Mouse (Mus musculus) heart, embryonic 13.5 days (tissue): ENCODE results near the gene Fank1. TPM values are rescaled to one million over a fixed set of nuclear protein-coding genes. Genes with fewer than 3 reads are reported as not detected.
A peak's percentile ranks its signal among the peaks of the same experiment; 100 is the strongest.

Source experiments
- ATAC-seq: fragments of 200-750 bp; cut with Nextera tagmentation; 2 replicates; pipeline ENCODE4 v1.8.0; 2017; ENCODE audit warnings: moderate TSS enrichment; ENCODE audit not compliant: insufficient number of reproducible peaks, low FRiP score, low TSS enrichment; ENCODE audit errors: extremely low read depth
- H3K27ac ChIP-seq: fragments of 300-500 bp; sonication (generic); replicated peaks from 2 replicates; pipeline ENCODE4 v1.5.1; 2015; ENCODE audit warnings: moderate library complexity, mild to moderate bottlenecking, inconsistent platforms
- H3K27me3 ChIP-seq: fragments of 300-500 bp; sonication (generic); replicated peaks from 2 replicates; pipeline ENCODE4 v1.6.1; 2015; ENCODE audit warnings: mild to moderate bottlenecking, inconsistent platforms
- H3K36me3 ChIP-seq: fragments of 300-500 bp; sonication (generic); 2 replicates; pipeline ENCODE4 v1.6.1; 2015; ENCODE audit warnings: mild to moderate bottlenecking, inconsistent platforms
- H3K4me1 ChIP-seq: fragments of 300-500 bp; sonication (generic); 2 replicates; pipeline ENCODE4 v1.6.1; 2015; ENCODE audit warnings: inconsistent platforms
- H3K4me2 ChIP-seq: fragments of 300-500 bp; sonication (generic); 2 replicates; pipeline ENCODE4 v1.6.1; 2015; ENCODE audit warnings: inconsistent platforms, mild to moderate bottlenecking, moderate library complexity
- H3K4me3 ChIP-seq: fragments of 300-500 bp; sonication (generic); 2 replicates; pipeline ENCODE4 v1.5.1; 2015; ENCODE audit warnings: moderate library complexity, mild to moderate bottlenecking, inconsistent platforms
- H3K9ac ChIP-seq: fragments of 300-500 bp; sonication (generic); 2 replicates; pipeline ENCODE4 v1.6.1; 2015; ENCODE audit warnings: inconsistent platforms, mild to moderate bottlenecking, moderate library complexity
- H3K9me3 ChIP-seq: fragments of 300-500 bp; sonication (generic); 2 replicates; pipeline ENCODE4 v1.6.1; 2016; ENCODE audit warnings: inconsistent platforms
- WGBS: fragments of 180-500 bp; shearing (Covaris S2); methylation state at CpG from one replicate; pipeline ENCODE4 v1.1.7; 2015; ENCODE audit warnings: mixed read lengths; 5-methylcytosine and 5-hydroxymethylcytosine counted together
- polyA plus RNA-seq: library from polyadenylated mRNA; unstranded; fragments of >200 nt; fragmentation: Nextera tagmentation; extraction: Ambion mirVana; gene quantifications from 2 replicates; pipeline ENCODE4 v1.2.1, GENCODE M21; 2015

Fank1 gene
- polyA plus RNA-seq, 1 experiment from 2014 or later, result not detected

DNA sequence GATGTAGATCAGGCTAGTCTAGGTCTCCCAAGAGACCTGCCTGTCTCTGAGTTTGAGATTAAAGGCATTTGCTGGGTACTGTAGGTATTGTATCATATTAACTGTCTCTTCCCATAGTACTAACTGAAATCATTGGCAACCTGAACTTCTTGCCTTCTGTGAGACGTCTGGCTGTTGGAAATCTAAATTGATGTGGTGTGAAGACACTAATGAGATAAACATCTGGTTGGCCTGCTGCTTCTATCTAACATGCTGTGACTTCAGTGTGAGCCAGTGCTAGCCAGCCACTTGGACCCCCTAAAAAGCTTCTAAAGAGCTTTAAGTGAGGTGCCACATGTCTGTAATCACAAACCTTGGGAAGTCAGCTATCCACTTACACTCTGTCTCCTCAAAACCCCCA, 16.1 kb downstream of the Fank1 start:
- H3K4me1 ChIP-seq, result peaks cover 13% of the 10 kb centered on the region
- 22% methylated on average over 1 of the region's 1 CpGs for WGBS
- no peaks in the 10 kb centered on the region for H3K27me3 ChIP-seq
- no peak overlapping the region for H3K9ac ChIP-seq
- no peak overlapping the region for H3K4me2 ChIP-seq
- no peaks in the 10 kb centered on the region for H3K9me3 ChIP-seq
- no peaks in the 10 kb centered on the region for H3K36me3 ChIP-seq
- H3K27ac ChIP-seq, result no peak overlapping the region
- ATAC-seq, result no peak
- no peak overlapping the region for H3K4me3 ChIP-seq

DNA sequence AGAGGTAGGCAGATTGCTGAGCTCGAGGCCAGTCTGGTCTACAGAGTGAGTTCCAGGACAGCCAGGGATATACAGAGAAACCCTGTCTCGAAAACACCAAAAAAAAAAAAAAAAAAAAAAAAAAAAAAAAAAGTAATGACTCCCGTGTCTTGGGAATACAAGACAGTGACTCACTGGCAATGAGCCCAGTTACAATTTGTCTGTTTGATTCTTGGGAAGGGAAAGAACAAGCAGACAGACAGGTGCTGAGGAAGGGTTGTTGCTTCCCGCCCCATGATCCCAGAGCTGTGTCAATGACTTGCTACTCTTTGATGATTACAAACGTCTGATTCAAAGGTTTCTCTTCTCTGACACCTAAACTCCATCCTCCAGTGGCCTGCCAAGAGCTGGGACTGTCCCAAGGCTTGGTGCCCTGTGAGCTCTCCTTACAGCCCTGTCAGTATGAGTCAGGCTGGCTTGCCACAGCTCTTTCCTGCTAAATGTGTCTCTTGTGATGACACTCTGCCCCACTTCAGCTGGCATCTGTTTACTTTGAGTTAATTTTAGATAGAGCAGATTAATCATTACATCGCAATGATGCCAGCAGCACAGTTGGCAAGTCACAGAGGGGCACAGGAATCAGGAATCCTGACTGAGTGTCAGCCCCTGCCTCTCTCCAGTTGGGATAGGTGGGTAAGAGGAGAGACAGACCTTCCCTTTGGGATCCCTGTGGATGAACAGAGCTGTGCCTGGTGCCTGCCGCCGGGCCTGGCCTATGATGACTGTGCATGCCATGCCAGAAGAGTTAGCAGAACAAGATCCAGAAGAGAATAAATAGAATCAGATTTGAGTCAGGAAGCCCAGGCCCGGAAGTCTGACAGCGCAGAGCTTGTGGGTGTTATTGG, 16.8 kb downstream of the Fank1 start:
- Histone ChIP-seq H3K27ac (no peak overlapping the region), H3K4me3 (no peak overlapping the region), H3K9ac (no peak overlapping the region), H3K9me3 (no peaks in the 10 kb centered on the region), H3K27me3 (no peaks in the 10 kb centered on the region), H3K4me2 (no peak overlapping the region), H3K4me1 (peaks cover 13% of the 10 kb centered on the region), H3K36me3 (no peaks in the 10 kb centered on the region)
- no peak for ATAC-seq
- WGBS, result 47% methylated on average over 10 of the region's 10 CpGs

DNA sequence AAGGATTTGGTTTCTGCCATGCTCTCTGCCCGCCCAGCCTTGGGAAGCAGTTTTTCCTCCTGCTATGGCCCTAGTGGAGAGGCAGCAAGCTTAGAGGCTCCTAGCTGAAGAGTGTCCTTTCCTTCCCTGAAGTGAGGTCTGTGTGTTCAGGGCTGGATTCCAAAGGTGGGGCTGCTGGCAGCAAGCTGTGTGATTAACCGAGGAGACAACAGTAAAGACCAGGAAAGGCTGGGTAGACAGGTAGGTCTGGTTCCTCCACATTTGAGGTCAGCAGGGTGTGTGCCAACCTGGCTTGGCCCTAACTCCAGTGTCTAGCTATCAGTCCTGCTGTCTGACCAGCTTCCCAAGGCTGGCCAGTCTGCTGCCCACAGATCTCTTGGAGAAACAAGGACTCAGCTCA, 18.1 kb downstream of the Fank1 start:
- Histone ChIP-seq H3K36me3 (no peaks in the 10 kb centered on the region), H3K9ac (no peak overlapping the region), H3K4me3 (no peak overlapping the region), H3K9me3 (no peaks in the 10 kb centered on the region), H3K27me3 (no peaks in the 10 kb centered on the region), H3K4me2 (no peak overlapping the region), H3K27ac (no peak overlapping the region), H3K4me1 (peaks cover 13% of the 10 kb centered on the region)
- no peak for ATAC-seq
- WGBS, result 74% methylated on average over 2 of the region's 2 CpGs

DNA sequence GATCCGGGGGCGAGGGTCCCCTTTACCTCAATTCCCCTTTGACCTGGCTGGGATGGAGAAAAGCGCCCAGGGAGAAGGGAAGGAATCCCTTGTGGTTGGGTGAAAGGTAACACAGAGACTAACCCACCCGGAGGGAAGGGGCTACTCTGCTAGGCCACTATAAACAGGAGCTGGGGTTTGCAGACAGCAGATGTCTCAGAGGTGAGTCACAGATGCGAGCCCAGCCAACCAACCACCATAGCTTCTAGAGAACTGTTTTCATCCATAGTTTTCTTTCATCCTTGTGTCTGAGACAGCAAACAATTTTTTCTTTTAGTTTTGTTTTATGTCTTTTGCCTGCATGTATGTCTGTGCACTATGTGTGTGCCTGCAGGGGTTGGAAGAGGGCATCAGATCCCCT, 23.3 kb downstream of the Fank1 start:
- H3K9ac ChIP-seq, result no peak overlapping the region
- H3K4me1 ChIP-seq, result peaks cover 5% of the 10 kb centered on the region
- H3K9me3 ChIP-seq, result no peaks in the 10 kb centered on the region
- H3K4me3 ChIP-seq, result no peak overlapping the region
- no peaks in the 10 kb centered on the region for H3K27me3 ChIP-seq
- 75% methylated on average over 5 of the region's 5 CpGs for WGBS
- H3K4me2 ChIP-seq, result no peak overlapping the region
- no peaks in the 10 kb centered on the region for H3K36me3 ChIP-seq
- no peak for ATAC-seq
- no peak overlapping the region for H3K27ac ChIP-seq

DNA sequence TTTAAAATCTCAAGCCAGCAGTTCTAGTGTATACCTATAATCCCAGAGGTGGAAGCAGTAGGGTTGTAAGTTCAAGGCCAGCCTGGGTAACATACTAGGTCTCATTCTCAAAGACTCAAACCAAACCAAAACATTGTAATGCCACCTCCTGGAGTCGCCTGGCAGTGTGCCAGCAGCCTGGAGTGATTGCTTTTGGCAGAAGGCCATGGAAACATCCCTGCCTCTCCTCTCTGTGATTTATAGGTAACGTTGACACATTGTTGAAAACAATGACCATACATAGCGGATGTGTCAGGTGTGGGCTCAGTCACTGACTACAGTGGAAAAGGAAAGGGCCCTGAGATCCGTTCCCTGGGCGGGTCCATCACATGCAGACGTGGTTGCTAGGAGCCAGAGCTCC, 25.2 kb downstream of the Fank1 start:
- no peak overlapping the region for H3K27ac ChIP-seq
- 21% methylated on average over 6 of the region's 6 CpGs for WGBS
- no peak for ATAC-seq

DNA sequence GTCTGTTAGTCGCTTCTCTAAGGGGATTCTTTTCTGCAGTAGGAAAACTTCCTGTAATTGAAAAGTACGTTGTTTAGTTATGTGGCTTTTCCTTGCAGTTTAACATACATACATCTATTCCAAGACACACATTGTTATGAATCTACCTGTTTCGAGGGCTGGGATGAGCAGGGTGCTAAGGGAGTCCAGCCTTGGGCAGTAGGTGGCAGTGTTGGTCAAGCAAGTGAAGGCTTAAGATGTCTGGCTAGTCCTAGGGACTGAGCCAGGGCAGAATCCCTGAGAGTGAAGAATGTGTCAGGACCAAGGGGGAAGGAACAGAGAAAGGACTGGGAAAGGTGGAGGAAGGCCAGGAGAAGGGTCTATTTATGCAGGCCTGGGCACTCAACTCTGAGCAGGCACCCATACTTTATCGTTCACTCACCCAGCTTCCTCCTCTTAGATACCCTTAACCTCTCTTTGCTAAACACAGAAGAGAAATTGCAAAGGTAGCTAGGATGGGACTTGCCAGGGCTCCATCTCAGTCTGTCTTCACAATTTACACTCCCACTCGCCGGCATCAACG, 29.0 kb downstream of the Fank1 start:
- 45% methylated on average over 7 of the region's 7 CpGs for WGBS
- Histone ChIP-seq H3K4me2 (no peak overlapping the region), H3K9me3 (no peaks in the 10 kb centered on the region), H3K27ac (no peak overlapping the region), H3K27me3 (no peaks in the 10 kb centered on the region), H3K36me3 (no peaks in the 10 kb centered on the region), H3K4me1 (peaks cover 5% of the 10 kb centered on the region), H3K9ac (no peak overlapping the region), H3K4me3 (no peak overlapping the region)
- ATAC-seq, result no peak

More for the DNA sequence above, 25.2 kb downstream of the Fank1 start:
- Histone ChIP-seq H3K4me1 (peaks cover 5% of the 10 kb centered on the region), H3K4me2 (no peak overlapping the region), H3K4me3 (no peak overlapping the region), H3K9me3 (no peaks in the 10 kb centered on the region), H3K9ac (no peak overlapping the region), H3K36me3 (no peaks in the 10 kb centered on the region), H3K27me3 (no peaks in the 10 kb centered on the region)

DNA sequence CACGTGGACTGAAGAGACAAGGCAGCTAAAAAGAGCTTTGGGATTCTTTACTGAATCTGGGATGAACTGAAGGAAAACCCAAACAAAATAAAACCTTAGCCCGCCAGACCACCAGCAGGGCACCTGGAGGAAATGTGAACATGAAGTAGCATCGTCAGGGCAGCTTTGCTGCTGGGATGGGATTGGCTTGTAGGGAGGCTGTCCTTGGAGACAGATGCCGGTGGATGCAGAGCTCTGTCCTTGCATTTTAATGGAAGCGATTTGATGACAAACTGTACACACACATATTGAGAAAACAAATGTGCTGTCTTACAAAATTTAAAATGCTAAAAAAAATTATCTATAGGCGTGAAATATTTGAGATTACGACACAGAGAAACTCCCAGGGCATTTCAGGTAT, 36.3 kb downstream of the Fank1 start:
- 71% methylated on average over 7 of the region's 7 CpGs for WGBS
- no peak for ATAC-seq
- Histone ChIP-seq H3K4me1 (no peaks in the 10 kb centered on the region), H3K9ac (no peak overlapping the region), H3K9me3 (no peaks in the 10 kb centered on the region), H3K4me2 (no peak overlapping the region), H3K27me3 (no peaks in the 10 kb centered on the region), H3K27ac (no peak overlapping the region), H3K4me3 (no peak overlapping the region), H3K36me3 (no peaks in the 10 kb centered on the region)

DNA sequence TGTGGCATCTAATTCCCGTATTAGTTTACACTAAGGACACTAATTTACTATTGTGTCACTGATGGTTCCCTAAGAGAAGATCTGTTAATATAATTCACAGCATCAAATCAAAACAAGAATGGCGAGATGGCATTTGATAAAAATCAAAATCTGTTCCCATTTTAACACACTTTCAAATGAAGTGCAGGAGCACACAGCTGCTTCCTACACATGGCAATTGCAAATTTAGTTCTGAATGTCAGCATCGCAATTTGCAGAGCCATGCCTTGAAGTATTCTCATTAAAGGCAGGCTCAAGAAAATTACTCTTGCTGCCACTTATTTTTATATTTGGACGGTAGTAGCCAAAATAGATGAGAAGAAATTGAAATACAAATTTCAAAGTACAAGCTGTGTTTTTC, 36.7 kb downstream of the Fank1 start:
- ATAC-seq, result no peak
- no peak overlapping the region for H3K9ac ChIP-seq
- H3K27ac ChIP-seq, result no peak overlapping the region
- no peak overlapping the region for H3K4me3 ChIP-seq
- no peak overlapping the region for H3K4me2 ChIP-seq
- no peaks in the 10 kb centered on the region for H3K27me3 ChIP-seq
- 79% methylated on average over 4 of the region's 4 CpGs for WGBS
- H3K36me3 ChIP-seq, result no peaks in the 10 kb centered on the region
- no peaks in the 10 kb centered on the region for H3K4me1 ChIP-seq
- no peaks in the 10 kb centered on the region for H3K9me3 ChIP-seq

DNA sequence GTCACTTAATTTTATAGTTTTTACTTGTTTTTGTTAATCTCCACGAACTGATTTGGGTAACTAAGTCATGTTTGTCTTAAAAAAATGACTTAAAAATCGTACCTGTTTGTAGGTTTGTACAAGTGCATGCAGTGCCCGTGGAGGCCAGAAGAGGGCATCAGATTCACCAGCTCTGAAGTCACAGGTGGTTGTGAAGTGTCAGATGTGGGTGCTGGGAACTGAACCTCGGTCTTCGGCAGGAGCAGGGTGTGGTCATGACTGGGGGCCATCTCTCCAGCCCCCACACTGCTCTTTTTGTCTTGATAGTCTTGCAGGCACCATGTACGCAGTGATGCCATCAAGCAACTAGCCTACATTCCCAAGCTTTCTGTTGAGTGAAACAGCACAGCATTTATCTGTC, 47.1 kb downstream of the Fank1 start:
- Histone ChIP-seq H3K27me3 (no peaks in the 10 kb centered on the region), H3K4me2 (no peak overlapping the region), H3K4me3 (no peak overlapping the region), H3K4me1 (peaks cover 8% of the 10 kb centered on the region), H3K27ac (no peak overlapping the region), H3K9ac (no peak overlapping the region), H3K36me3 (peaks cover 2% of the 10 kb centered on the region; the same call in 1 of the 2 replicates), H3K9me3 (peaks cover 3% of the 10 kb centered on the region; the same call in 1 of the 2 replicates)
- no peak for ATAC-seq
- WGBS, result 80% methylated on average over 6 of the region's 6 CpGs

DNA sequence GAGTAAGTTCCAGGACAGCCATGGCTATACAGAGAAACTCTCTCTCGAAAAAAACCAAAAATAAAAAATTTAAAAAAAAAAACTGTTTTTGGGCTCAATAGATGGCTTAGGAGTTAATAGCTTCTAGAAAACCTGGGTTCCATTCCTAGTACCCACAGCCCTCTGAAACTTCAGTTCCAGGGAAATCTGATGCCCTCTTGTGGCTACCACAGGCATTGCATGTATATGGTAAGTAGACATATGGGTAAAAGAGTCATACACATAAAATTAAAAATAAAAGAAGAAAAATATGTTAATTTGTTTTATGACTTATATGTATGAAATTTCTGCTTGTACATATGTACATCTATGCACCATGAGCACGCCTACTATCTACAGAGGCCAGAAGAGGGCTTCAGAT, 47.9 kb downstream of the Fank1 start:
- Histone ChIP-seq H3K9me3 (peaks cover 3% of the 10 kb centered on the region; the same call in 1 of the 2 replicates), H3K4me3 (no peak overlapping the region), H3K27me3 (no peaks in the 10 kb centered on the region), H3K27ac (no peak overlapping the region), H3K4me2 (no peak overlapping the region), H3K36me3 (peaks cover 2% of the 10 kb centered on the region; the same call in 1 of the 2 replicates), H3K4me1 (peaks cover 10% of the 10 kb centered on the region), H3K9ac (no peak overlapping the region)
- 91% methylated on average over 2 of the region's 2 CpGs for WGBS
- ATAC-seq, result no peak

DNA sequence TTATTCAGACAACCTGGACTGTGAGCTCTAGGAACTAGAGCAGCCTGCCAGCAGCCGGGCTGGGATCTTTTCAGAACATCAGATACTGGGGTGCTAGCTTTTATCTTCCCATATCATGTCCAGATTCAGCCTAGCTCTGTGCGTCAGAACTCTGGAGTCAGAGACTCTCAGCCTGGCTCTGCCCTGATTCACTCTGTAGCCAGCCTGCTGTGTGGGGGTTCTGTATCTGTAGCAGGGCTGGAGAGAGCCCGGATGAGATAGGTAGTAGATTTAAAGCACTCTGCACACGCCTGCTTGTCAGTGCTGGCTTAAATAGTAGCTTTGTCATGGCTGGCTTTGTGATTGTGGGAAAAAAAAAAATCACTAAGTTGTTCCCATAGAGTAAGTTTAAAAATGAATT, 51.9 kb downstream of the Fank1 start:
- H3K4me3 ChIP-seq, result no peak overlapping the region
- H3K27me3 ChIP-seq, result no peaks in the 10 kb centered on the region
- peaks cover 3% of the 10 kb centered on the region; the same call in 1 of the 2 replicates for H3K9me3 ChIP-seq
- peaks cover 11% of the 10 kb centered on the region for H3K4me1 ChIP-seq
- H3K27ac ChIP-seq, result 0 out of 2 replicates have a peak overlapping the region, but pooled peaks have one; percentile 46
- no peak for ATAC-seq
- H3K4me2 ChIP-seq, result no peak overlapping the region
- 0 out of 2 replicates have a peak overlapping the region, but pooled peaks have one; percentile 16 for H3K9ac ChIP-seq
- WGBS, result 16% methylated on average over 4 of the region's 4 CpGs
- H3K36me3 ChIP-seq, result peaks cover 2% of the 10 kb centered on the region; the same call in 1 of the 2 replicates
